Mouse (Mus musculus) testis, postnatal 10 days (tissue): ENCODE results near the gene Olfr616.
"Not testable (repeated sequence)": the region's sequence is repeated elsewhere in the genome, so short reads cannot be mapped to it uniquely, and the experiment has no call there.

Experiments
- DNase-seq: peaks from one replicate; pipeline ENCODE4 v3.0.0; 2021; ENCODE audit warnings: low spot score

Gene Olfr616

GRCm38 (mm10) chr7:103569043-103569442, at the start of gene Olfr616:
TSS of gene Olfr616 (minus strand) at chr7:103569143.
- no peak for DNase-seq

- DNase-seq, result no peak
Measured at GRCm38 (mm10) chr7:103612434-103612833, 43.5 kb upstream of the Olfr616 start, which contains the start of gene Olfr620. TSS of gene Olfr620 (minus strand) at chr7:103612534.

- no peak for DNase-seq
Measured at GRCm38 (mm10) chr7:103607425-103607824, 38.5 kb upstream of the Olfr616 start.

- DNase-seq, result no peak
Measured at GRCm38 (mm10) chr7:103600275-103600674, 31.3 kb upstream of the Olfr616 start, which contains the start of gene Olfr619. TSS of gene Olfr619 (plus strand) at chr7:103600575.

- no peak for DNase-seq
Measured at GRCm38 (mm10) chr7:103589803-103590202, 20.9 kb upstream of the Olfr616 start, which contains the start of gene Olfr618. TSS of gene Olfr618 (plus strand) at chr7:103590103.

GRCm38 (mm10) chr7:103572761-103573160, 3.8 kb upstream of the Olfr616 start, which contains the start of gene Olfr617:
TSS of gene Olfr617 (plus strand) at chr7:103573061.
- DNase-seq, result no peak

- no peak for DNase-seq
Measured at GRCm38 (mm10) chr7:103555779-103556178, 13.2 kb downstream of the Olfr616 start, which contains the start of gene Olfr615. TSS of gene Olfr615 (plus strand) at chr7:103556079.

GRCm38 (mm10) chr7:103547774-103548173, 21.2 kb downstream of the Olfr616 start, which contains the start of gene Olfr613:
TSS of gene Olfr613 (plus strand) at chr7:103548074.
- DNase-seq, result no peak

GRCm38 (mm10) chr7:103542617-103543016, 26.3 kb downstream of the Olfr616 start, which contains the start of gene Olfr612:
TSS of gene Olfr612 (minus strand) at chr7:103542717.
- not testable (repeated sequence) for DNase-seq

GRCm38 (mm10) chr7:103520746-103521145, 48.2 kb downstream of the Olfr616 start, which contains the start of gene Olfr611:
TSS of gene Olfr611 (minus strand) at chr7:103520846.
- DNase-seq, result not testable (repeated sequence)
